Mouse (Mus musculus) heart, adult 11 months (tissue): ENCODE data around the gene Cnn3.

Source experiments
- DNase-seq: peaks from one replicate; pipeline ENCODE4 v3.0.0; 2022

Gene Cnn3

DNA sequence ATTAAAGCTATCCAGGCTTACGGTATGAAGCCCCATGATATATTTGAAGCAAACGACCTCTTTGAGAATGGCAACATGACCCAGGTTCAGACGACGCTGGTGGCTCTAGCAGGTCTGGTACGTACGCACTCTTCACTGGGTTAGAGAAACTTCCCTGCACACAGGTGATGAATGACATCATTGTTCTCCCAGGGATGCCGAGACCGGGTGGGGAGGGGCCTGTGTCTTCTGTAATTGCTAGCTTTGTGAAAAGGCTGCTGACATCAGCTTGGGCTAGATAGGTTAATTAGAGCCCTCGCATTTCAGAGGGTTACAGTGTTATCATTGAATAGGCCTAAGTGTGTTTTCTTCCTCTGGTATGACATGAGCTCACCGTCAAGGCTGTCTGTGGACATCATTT, 25.1 kb downstream of the Cnn3 start:
- no peak for DNase-seq

DNA sequence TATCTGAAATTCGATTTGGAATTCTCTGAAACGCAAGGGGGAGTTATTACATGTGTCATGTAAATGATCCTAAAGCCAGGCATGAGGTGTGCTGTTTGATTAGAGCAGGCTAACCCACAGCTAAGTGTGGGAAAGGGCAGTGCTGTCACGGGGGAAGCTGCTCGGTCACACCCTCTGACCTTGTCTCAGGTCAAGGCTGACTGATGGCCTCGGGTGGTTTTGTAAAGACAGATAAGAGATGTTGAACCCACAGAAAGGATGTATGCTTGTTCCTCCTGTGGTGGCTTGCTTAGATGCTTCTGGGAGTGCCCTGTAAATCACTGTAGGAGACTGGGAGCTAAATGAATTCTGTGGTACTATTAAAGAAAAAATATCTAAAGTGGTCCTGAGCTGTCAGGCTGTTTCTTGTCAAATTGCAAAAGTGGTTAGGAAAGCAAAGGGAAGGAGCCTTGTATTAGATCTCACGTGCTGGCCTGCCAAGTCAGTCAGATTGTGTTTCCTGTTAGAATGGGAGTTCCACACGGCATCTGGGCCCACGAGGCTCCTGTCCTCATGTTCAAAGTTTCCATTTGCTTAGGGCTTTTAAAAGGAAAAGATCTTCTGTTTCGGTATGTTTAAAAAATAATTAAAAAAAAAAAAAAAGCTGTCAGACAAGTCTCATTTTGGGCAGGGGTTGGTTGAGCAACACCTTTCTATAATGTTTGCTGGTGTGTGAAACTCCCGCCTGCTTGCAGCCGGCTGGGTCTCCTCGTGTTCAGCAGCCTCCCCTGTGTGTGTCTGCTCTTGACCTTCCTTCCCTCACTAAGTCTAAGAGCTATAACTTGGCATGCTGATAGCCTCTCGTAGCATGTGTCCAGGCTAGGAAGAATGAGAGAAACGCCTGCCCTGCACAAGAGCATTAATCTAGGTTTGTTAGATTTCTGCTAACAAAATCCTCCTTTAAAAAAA, 32.5 kb downstream of the Cnn3 start:
- no peak for DNase-seq

DNA sequence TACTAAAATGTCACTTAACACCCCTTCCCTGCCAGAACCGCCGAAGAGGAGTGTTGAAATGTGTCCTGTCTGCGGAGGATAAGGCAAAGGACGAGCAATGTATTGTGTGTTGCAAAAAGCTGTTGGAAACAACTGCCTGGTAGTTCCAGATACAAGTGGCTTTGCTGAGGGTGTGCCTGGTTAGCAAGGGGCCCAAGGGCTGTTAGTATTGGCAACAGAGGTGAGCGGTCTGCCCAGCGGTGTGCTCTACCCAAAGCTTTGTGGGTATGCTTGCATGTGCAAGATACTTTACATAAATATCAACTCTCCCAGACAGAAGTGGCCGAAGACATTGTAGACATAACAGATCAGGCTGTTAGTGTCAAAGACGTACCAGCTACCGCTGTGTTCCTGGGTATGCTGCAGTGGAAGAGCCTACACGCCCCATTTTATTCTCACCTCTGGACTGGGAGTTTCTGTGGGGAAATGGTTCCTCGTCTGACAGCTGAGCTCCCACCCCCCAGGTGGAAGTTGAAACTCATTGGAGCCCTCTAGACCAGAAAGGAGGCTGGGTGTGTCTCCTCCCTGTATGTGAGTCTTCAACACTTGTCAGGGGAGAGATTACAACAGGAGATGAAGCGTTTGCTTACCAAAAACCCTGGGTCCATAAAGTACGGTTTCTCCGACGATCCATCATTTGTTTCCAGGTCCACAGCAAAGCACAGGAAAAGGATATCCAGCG, 34.3 kb downstream of the Cnn3 start:
- no peak for DNase-seq

DNA sequence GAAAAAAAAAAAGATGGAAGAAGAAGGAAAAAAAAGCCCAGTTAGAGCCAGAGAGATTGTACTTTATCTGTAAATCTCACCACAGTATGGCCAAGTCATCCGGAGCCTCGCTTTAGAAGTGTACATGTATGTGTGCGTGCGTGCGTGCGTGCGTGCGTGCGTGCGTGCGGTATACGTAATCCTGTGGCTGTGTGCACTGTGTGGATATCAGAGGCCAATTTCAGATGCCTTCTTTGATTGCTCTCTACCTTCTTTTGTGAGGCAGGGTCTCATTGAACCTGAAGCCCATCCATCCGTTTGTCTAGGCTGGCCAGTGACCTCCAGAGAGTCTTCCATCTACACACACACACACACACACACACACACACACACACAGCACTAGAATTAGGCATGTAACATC, 35.2 kb downstream of the Cnn3 start:
- no peak for DNase-seq

DNA sequence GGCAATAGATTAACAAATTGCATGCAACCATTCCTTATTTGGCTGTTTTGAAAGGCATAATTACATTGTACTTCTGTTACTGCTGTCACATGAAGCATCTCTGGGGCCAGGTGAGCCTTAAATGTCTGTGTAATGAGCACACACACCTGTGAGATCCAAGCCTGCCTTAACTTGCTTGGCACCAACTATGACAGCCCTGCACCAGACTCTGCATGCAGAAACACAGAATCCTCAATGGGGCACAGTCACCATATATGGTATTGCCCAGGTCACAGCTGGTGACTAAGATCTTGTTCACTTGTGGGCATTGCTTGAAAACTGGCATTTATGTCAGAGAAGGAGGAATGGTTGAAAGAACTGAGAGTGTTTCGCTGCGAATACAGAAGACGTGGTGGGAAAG, 36.5 kb downstream of the Cnn3 start:
- DNase-seq, result no peak

DNA sequence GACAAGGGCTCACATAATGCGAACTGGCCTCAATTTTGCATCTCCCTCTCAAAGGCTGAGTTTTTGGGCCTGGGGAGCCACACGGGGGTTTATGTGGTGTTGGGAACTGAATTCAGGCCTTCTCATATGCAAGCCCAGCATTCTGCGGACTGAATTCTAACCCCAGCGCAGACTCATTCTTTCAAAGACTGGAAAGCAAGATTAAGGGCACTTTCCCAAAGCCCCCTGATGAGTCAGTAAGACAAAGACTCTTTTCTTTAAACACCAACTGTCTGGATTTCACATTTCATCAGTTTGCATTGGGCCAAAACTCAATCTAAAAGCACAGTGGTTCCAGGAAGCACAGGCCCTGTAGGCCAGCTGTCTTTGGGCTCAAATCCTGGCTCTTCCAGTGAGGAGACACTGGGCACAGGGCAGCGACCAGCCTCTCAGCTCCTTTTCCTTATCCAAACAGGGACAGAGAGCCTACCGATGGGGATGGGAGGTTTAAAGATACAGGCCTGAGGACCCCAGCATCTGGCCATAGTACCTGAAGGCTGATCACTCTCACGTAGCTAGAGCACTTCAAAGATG, 38.5 kb downstream of the Cnn3 start:
- DNase-seq, result no peak

DNA sequence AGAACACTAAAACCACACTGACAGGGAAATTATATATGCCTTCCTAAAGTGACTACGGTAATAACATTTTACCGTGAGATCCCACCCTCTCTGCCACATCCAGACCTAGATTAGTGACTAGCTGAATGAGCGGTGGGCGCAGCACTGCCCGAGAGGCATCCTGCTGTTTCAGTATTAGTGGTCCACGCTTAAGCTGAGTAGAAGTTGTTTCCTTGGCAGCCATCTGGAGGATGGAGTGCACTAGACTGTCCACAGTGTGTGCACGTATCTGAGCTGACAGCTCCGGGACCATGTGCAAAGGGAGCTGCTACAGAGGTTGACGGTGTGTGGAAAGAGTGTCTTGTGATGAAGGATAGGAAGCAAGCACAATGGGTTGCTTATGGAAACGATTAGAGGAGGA, 39.5 kb downstream of the Cnn3 start:
- no peak for DNase-seq

DNA sequence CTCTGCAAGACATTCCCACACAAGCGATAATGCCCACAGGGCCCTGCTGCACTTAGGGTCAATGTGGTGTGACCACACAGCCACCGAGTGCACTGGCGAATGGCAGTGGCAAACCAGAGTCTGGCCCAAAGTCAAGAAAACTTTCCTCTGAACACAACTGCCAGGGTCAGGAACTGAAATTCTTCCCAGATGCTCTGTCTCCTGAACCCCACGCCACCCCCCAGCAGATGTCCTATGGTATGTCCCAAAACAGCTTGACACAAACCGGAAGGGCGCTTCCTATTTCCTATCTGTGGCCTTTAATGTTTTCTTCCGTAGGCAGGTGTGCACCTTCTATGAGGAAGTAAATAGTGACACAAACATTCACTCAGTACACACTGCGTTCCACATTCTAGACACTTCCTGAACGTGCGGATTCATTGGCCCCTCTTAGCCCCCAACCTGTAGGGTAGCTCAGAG, 40.8 kb downstream of the Cnn3 start:
- DNase-seq, result no peak

DNA sequence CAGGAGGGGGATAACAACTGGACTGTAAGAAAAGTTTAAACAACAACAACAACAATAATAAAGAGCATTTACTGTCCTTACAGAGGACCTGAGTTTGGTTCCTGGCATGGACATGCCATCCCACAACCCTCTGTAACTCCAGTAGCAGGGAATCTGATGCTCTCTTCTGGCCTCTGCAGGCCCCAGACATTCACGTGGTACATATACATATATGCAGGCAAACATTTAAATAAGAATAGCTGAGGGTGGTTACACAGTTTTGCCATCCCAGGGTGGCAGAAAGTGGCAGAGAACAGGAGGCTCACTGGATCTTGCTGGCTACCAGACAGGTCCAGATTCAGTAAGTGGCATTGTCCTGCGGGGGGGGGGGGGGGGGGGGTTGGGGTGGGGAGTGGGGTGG, 41.8 kb downstream of the Cnn3 start:
- DNase-seq, result no peak

DNA sequence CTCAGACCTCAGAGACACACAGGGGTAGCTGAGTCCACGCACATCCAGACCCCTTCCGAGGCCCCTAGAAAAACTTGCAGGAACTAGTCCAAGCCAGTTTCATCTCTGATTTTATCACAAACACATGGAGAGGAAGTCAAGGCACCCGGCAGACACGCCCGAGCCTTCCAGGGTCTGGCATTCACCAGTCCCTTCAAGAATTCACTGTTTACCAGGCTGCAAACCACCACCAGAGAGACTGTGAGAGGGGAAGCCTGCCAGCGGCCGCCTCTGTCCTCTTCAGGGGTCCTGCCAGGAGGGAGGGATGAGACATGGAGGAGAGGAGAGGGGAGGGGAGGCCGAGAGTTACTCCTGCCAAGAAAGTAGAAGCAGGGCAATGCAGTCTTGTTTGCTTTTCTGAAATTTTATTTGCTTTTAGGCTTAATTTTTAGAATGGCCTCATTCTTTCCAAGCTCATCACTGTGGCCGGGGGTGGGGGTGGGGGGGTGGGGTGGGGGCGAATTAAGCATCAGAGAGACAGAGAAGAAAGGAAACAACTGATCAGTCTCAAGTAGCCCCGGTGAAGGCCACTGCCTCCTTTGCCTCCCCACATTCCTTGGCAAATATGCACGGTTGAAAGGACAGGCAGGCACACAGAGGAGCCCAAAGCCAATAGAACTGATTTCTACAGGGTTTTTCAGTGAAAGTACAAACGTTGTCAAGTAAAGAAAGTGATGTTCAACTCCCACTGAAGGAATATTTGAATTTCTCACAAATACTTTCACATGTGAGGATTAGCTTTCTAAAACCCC, 43.1 kb downstream of the Cnn3 start:
- peak; percentile 92 for DNase-seq

DNA sequence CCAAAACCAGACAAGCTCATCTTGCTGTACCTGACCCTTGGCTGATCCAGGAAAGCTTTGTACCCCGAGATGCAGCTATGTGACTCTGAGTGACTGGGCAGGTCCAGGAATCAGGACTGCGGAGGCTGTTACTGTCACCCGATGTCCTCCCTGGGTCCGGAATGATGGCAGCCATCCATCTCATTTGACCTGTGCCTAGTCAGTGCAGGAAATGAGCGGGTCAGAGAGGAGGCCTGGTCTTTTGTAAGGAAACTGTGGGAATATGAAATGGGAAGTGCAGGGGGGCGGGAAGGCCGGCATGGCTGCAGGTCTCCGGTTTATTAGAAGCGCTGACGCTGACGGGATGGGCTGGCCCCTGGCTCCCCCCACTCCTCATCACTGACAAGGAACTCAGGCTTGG, 45.4 kb downstream of the Cnn3 start:
- peak; percentile 94 for DNase-seq

DNA sequence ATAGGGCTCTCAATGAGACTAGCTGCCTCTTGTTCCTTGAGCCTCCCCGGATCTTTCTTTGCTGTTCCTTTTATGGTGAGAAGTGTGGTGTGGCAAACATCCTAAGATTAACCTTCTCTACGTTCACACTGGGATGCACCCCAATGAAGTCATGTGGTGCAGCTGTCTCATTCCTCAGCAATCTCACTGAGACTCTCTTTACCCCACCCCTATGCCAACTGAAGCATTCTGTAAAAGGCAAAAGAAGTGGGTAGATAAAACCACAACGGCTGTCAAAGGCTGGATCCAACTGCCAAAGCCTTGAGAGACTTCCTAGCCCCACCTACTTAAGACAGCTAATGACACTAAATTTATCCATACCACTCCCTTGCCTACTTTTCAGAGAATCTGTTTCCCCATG, 48.4 kb downstream of the Cnn3 start:
- DNase-seq, result no peak

DNA sequence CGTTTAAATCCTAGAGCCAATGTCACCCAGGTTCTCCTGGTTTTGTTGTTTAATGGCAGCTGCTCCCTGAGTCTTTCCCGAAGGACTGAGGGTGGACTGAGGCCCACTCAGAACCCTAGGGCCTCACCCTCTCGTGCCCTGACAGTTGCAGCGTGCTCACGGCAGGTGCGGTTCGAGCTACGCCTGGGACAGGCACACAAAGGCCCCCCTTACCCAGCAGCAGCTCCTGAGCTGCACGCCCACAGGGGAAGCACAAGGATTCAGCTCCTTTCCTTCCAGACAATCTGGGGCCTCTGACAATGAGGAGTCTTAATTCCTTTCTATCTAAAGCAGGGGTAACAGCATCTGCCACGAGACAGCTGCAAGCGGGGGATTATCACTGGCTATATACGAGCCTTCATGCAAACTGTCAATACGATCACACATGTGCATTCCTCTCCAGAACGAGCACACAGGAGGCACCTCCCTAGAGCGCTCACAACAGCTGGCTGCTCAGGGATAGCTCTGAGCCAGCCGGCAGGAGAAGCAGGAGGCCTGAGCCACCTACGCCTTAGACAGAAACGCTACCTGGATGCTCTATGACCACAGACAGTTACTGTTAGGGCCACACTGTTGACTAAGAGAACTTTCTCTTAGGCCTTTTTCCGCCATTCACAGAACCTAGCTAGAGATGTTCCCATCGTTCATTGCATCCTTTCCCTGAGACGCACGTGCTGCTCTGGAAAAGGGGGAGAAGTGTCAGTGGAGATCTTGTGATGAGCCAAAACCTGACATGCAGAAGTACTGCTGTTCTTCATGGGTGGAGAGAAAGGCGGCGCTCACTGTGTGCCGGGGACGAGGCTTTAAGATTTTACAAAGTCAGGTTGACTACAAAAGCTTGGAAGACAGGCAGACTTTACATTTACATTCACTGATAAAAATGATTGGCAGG, 54.0 kb downstream of the Cnn3 start:
- DNase-seq, result no peak

DNA sequence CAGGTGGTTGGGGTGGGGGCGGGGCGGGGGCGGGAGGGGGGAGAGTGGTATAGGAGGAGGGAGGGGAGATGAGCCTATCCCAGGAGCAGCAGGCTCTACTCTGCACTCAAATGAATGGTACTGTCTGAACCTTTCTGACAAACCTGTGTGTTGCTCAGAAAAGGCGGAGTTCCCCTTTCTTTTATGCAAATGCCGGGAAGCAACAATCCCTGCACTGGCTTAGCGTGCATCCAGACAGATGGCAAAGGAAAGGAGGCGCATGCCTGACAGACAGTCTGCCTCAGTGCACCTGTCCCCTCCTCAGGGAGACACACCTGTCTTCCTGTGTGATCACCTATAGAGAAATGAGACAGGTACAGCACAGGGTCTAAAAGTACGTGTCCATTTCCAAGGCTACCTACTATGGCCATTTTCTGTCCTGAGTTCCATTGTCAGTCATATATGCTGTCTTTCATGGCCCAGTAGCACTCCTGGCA, 54.7 kb downstream of the Cnn3 start:
- no peak for DNase-seq

DNA sequence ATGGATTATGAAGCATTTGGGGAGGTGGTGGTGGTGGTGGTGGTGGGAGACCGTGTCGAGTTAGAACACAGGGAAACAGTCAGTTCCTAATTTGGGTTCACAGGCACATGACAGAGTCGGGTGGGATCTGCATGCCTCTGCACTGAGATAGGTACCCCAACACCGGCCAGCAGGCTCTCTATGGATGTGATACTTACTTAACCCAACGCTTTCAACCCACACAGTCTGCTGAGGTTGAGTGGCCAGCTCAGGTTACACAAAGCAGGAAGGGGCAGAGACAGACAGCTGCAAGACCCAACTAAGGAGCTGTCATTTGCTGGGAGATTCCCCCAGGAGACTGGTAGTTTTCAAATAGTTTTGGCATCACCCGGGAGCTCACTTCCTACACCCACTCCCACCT, 55.3 kb downstream of the Cnn3 start:
- no peak for DNase-seq

DNA sequence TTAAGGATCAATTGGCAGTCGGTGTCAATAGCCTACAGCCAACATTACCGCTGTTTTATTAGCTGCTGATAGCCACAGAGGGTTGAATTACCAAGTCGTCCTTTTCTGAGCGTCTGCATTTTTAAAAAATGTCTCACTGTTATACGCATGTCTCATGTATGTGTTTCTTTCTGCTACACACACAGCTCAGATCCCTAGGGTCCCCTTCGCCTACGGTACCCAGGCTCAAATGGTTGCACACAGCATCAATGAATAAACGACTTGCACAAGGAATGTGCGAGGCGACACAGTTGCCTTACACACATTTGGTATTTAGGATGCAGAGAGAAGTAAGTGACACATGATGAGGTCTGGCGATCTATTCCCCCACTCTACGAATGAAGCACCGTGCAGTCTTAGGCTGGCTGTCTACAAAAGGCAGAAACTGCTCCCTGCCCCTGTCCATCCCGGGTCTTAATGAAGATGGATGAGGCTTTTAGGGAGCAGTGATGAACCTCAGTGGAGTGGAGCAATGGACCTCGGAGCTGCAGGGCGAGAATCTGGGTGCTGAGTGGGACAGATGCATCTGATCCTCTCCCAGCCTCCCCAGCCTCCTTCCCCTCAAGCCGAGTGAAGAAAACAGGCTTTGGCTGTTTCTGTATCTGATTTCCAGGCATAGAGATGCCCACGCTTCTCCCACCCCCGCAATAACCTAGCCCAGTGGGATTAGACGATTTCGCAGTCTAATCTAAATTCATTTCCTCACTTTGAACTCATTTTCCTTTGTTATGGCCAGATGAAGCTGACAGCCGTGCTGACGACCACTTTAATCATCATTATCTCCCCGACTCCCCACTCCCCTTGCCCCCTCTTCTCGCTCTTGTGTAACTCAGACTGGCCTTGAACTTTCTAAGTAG, 57.2 kb downstream of the Cnn3 start:
- no peak for DNase-seq

DNA sequence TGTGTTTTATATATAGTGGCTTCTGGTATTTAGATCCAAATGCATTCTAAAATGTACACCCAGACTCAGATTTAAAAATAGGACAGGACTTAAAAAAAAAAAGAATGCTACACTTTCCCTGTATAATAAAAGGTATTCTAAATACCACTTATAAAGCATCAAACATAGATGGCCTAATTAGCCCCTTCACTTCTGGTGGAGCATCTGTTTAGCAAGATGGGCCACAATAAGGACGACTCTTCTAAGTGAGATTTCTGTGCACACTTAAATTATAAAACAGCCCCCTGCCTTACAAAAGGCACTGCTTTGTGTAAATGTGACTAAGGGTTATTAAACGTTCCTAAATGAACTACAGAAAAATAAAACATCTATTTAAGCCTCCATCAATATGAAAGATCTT, 58.9 kb downstream of the Cnn3 start:
- DNase-seq, result no peak

DNA sequence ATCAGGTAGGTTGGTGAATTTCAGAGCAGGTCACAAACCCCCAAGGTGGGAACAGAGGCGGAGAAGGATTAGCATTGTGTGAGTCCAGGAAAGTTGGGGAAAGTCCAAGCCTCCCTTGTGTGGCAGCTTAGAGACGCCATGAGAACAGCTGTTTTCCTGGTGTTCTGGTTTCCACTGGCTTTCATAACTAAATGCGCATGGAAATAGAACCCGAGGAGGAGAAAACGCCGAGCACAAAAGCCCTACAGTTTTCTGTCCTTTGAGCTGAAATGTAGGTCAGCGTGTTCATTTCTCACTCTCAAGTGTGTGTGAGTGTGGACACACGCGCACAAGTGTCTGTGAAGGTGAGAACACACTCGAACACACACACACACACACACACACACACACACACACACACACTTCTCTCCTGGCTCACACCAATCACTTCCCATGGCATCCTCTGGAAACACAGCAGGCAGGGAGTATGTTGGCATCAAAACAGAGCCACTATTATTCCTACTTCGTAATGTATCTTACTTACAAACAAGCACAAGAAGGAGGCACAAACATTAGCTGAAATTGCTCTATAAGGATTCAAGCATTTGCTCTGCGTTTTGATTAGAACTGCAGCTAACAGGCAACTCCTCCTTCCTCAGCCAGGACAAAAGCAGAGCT, 63.3 kb downstream of the Cnn3 start:
- no peak for DNase-seq

DNA sequence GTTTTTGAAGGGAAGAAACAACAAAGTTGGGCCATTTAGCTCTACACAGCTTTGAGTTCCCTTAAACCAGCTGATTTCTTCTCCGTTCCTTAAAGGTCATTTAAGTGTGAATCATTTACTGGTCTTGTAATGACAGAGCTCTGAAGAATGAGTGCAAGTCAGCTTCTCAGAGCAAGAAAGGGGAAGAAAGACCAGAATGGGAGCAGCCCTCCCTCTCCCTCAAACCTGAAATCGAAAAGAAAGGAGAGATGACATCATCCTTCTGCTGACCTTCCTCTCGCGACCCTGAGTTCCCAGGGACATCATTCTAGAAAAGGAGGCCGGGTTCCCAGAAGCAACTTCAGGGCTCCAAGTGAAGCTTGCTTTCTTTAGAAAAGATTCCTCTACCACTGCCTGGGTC, 64.6 kb downstream of the Cnn3 start:
- DNase-seq, result no peak

DNA sequence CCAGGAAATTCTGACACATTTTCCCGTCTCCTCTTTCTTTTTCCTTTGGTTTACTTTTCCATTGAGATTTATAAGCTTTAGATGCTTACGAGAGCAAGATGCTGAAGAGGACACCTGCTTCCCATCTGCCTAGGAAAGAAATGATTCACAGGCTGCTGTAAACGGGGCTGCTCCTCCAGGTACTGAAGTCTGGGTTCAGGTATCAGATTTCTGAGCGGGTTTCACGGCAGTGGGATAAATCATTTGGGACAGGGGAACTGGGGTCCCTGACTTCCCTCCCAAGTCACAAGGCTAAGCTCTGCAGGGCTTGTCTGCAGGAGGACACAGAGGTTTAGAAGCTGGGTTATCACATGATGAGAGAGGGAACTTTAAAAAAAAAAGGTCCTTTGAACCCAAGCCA, 65.7 kb downstream of the Cnn3 start:
- no peak for DNase-seq
